Mouse (Mus musculus): ENCODE data around the gene Mid2.

GRCm38 (mm10) chrX:140638028-140638427 is 26.4 kb upstream of the Mid2 start:
- TF ChIP-seq EP300 (IDR thresholded peaks at IDR 0.05) (no peak), CTCF (IDR thresholded peaks at IDR 0.05) (no peak)
